Mouse (Mus musculus): ENCODE measurements around the gene Rag2. TPM values are rescaled to one million over a fixed set of nuclear protein-coding genes. Genes with fewer than 3 reads are reported as not detected.

The Rag2 gene
- total RNA-seq, 2 experiments from 2014 or later, result not detected

DNA sequence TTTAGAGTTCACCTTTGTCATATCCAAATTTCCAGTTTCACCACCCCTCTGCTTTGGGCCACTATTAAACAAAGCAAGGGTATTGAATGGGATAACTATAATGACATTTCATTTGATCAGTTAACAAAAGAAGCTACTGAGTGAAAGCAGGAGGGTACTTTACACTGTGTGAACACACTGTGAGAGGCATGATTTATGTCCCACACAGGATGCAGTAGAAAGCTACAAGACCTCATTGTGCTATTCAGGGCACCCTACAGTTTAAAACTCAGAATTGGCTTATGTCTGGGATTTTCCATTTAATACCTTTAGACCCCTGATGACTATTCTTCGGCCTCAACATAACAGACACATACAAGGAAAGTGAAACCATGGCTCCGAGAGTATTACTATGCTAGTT is 1.5 kb upstream of the Rag2 start:
- DNase-seq (ENCODE audit: low spot score in 2 of 2), result no peak

DNA sequence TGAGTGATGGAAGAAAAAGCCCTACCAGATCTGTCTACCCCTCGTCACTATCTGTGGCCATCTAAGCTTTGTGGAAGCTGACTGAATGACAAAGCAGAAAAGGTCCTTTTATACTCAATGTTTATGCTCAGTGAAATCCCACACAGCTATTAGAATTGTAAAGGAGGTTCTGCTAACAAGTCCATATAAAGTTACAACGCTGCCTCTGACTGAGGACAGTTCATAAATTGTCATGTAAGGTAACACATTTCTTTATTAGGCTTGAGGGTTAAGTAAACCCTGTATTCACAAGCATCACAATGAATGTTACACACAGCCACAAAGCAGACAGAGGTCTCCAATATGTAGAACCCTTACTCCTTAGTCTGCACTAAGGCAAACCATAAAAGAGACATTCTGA is 507 bp upstream of the Rag2 start:
- DNase-seq (ENCODE audit: low spot score in 2 of 2), result no peak

DNA sequence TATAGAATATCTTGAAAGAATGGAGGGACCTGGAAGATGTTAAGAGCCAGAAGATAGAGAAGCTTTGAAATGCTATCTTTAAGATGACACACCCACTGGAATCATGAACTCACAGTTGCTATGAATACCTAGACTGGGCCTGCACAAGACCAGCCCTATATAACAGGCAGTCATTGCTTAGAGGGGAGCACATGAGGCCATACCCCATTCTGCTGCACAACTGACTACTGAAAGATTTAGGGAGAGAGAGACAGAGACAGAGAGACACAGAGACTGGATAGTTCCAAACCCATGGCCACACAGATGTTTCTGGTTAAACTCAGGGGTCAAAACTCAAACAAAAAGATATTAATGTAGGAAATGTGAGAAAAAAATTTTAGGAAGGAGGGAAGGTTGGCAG is 2.7 kb downstream of the Rag2 start:
- DNase-seq (ENCODE audit: low spot score in 2 of 2), result no peak

DNA sequence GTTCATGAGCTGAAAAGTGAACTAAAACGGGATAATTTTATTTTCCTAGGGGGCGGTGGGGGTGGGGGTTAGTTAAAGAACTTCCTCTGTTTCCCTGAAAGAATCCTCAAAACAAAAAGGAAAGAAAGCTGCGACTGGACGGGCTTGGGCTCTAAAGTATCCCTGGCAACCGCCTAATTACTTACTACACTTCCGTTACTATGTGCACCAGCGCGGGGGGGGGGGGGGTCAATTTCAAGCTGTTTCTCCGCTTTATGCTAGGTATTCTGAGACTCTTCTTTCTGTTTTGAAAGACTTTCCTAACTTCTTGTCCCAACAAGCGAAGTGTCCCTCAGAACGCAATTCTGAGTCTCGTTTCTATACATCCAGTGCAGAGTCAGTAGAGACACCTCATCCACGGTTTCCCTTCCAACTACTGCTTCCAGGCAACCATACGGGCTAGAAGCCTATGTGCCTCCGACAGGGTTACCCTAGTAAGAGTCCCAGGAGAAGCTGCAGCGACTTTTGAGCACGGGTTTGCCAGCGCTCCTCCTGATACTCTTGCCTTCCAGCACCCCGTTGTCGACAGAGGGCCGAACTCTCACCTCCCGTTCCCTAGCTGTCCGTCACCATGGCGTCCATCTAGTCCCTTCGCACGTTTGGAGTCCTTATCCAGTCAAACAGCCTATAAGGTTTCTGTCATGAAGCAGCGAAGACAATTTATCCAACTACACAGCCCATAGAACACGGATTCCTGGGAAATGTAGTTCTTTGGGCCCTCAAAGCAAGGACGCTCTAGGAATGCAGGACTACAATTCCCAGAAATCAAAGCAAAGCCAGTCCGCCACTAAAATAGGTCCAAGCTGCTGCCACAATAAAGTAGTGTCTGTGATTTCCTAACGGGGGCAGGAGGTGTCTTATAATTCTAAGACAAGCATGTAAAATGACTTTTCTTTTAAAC is 4.0 kb downstream of the Rag2 start:
- DNase-seq (ENCODE audit: low spot score in 2 of 2), result peak; percentile 86 to 97

DNA sequence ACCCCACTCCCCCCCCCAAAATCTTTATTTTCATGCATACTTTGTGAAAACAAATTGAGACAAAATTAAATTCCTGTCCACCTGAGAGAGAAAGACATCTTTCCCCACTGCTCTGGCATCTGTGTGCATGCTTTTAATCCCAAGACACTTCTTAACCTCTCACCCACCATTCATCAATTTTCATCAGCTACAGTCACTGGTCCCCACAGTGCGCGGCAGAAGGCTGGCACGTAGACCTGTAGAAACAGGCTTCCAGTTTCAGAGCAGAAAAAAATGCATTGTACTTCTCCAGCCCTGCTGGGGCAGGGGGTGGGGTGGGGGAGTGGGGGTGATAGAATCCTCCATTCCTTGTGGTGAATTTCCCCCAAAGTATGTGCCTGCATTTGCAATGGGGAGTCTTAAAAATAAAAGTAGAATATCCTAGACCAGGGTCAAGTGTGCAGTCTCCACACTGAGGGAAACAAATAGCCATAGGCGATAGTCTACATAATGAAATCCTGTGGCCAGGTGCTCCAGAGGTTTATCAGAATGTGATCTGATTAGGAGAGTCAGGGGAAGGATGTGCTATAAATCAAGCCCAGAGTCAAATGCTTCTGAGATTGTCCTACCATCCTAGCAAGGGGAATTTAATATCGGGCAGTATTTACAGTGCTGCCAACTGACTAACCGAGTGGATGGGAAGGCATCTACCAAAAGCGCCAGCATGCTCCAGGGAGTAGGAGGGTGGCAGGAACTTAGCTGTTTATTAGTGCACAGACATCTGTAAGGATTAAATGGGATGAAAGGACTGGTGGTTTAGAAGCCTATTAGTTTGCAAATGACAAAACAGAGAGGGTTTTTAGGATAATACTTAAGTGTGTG is 14.7 kb downstream of the Rag2 start:
- peak in 1 of 2 experiments; percentile 19 for DNase-seq (ENCODE audit: low spot score in 2 of 2)

DNA sequence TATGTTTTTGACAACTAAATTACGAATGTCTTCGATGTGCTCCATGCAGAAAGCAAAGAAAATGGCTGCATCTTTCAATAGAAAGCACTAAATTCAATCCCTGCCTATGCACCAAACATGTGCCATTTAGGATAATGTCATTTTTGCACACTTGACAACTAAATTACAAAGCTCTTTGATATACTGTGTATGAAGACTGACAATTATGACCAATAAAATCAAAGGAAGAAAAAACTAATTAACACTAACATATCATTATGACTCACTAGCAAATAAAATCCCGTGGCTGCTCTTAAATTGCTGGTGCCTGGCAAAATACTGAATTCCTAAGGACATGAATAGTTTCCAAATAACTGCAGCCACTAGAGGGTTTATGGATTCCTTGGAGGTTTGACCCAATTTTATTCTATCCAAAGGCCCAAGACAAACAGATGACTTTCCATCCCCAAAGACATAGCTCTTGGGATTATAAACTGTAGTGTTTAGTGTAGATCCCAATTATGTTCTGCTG is 15.4 kb downstream of the Rag2 start:
- DNase-seq (ENCODE audit: low spot score in 2 of 2), result no peak

DNA sequence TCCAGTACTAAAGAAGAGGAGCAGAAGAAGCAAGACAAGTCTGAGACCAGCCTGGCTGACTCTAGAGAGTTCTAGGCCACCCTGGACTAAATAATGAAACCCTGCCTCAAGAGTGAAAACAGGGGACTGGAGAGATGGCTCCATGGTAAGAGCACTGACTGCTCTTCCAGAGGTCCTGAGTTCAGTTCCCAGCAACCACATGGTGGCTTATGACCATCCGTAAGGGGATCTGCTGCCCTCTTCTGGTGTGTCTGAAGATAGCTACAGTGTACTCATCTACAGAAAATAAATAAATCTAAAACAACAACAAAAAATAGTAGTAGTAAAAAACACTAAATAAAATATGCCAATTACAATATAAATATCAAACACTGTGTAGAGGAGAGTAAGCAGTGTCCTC is 21.3 kb downstream of the Rag2 start:
- no peak for DNase-seq (ENCODE audit: low spot score in 2 of 2)

DNA sequence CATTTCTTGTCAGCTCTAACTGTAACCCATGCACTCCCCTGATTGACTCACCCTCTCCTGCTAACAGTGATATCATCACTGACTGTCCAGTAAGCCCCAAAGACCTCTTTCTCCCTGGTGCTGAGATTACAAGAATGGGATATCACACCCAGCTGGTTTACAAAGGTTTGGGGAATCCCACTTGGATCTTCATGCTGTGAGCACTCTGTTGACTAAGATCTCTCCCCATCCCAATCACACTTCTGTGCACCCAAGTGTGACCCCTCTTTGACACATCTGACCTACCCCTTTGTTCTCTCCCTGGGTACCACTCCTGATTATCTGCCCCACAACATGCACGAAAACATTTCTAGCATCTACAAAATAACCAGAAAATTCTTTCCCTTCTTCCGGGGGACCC is 23.8 kb downstream of the Rag2 start:
- DNase-seq (ENCODE audit: low spot score in 2 of 2), result no peak

DNA sequence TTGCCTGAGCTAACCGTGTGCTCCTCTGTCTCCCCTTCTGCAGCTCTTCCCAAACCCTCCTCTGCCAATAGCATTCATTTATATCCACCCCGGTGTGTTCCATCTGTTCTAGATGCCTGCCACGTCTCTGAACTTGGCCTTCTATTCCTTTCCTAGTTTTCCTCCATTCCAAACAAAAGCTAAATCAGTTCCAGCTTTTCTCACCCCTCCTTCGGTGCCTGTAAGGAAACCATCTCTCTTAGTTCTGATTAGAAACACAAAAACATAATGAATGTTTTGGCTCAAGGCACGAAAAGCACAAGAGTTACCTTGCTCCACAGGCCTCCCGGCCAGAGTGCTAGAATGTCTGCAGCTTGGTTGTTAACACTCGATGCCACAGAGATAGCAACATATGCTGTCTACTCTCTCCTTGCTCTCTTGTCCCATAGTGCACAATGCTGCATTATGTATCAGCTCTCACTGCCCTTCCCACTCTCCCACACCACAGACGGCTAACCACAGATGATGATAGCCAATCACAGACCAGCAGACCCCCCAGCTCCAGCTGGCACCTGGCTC is 24.7 kb downstream of the Rag2 start, which contains the start of the genes Rag1 and B230118H07Rik:
TSS of gene Rag1 (minus strand) at position 388 of the 558 bp plus-strand sequence.
TSS of gene B230118H07Rik (minus strand) at position 419 of the 558 bp plus-strand sequence.
- peak in 1 of 2 experiments; percentile 17 for DNase-seq (ENCODE audit: low spot score in 2 of 2)

DNA sequence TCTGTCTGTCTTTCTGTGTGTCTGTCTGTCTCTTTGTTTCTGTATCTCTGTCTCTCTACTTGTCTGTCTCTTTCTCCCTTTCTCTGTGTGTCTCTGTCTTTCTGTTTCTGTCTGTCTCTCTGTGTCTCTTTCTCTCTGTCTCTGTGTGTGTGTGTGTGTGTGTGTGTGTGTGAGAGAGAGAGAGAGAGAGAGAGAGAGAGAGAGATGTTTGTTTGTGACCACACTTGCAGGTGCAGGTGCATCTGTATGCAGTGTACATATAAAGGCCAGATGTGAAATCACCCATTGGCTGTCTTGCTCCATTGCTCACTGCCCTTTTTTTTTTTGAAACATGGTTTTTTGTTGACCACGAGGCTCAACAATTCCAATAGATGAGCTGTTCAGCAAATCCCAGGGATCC is 25.9 kb downstream of the Rag2 start:
- no peak for DNase-seq (ENCODE audit: low spot score in 2 of 2)

DNA sequence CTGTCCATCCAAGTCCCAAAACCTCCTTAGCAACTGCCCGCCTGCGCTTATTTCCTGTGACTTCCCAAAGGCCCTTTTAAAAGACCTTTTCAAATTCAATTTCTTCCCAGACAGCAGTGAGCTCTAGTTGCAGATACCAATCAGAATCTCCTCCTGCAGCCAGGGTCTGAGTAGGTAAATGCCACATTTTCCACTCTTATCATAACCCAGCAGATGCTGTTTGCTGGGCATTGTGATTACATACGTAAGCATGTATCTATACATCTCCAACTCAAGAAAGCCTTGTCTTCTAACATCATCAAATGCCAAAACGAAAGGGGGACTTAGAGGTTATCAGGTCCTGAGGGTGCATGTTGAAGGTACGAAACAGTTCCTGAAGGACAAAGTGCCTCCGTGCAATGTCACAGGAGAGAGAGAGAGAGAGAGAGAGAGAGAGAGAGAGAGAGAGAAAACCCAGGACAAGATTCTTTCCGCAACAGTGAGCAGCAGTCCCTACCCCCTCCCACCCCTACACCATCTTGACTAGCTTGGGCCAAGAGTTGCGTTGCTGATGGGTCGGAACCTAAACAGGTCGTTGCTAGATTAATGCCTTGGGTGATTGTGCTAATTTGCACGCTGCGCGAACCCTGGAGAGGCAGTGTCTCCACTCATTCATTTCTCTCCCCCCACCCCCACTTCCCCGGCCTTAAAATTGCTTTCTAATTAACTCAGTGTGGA is 27.8 kb downstream of the Rag2 start:
- peak in 1 of 2 experiments; percentile 6 for DNase-seq (ENCODE audit: low spot score in 2 of 2)

DNA sequence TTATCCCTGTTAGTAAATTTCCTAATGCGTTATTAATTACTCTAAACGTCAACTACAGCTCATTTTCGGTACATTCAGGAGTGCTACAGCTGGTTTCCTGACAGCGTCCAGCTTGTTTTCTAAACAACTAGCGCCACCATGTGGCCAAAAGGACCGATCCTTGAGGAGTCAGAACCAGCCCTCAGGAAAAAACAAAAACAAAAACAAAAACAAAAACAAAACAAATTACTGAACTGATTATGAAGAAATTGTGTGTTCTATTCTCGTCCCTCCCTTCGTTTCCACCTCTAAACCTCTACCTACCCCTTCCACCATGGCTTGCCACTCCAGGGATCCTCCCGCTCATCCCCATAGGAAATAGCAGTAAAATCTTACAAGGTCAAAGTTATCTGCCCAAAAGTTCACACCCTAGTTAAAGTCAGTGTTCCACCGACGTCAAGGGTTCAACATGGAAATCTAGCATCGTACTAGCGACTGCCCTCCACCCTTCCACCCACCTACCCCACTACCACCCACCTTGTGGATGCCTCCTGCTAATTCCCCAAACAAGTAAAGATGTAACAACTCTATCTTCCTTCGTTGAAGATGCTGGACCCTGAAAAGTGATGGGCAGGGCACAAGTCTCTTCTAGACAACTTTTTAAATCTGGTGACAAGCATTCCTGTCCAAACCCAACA is 28.5 kb downstream of the Rag2 start:
- peak; percentile 56 to 89 for DNase-seq (ENCODE audit: low spot score in 2 of 2)

DNA sequence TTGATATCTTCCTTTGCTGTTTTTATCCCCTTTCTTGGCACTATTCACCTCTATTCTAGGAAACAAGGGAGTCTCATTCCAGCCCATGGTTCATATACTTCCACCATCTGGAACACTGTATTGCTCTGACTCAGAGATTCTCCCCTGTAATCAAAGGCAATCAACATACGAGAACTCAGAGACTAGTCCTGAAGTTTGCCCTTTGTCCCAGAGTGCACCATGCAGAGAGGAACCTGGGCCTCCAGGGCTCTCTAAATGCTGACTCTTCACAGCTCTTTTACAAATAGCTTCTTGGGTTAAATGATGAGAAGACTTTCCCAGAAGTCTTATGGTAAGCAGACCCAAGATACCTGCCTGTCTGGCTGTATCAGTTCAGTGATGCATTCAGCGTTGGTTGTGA is 36.0 kb downstream of the Rag2 start:
- DNase-seq (ENCODE audit: low spot score in 2 of 2), result no peak

DNA sequence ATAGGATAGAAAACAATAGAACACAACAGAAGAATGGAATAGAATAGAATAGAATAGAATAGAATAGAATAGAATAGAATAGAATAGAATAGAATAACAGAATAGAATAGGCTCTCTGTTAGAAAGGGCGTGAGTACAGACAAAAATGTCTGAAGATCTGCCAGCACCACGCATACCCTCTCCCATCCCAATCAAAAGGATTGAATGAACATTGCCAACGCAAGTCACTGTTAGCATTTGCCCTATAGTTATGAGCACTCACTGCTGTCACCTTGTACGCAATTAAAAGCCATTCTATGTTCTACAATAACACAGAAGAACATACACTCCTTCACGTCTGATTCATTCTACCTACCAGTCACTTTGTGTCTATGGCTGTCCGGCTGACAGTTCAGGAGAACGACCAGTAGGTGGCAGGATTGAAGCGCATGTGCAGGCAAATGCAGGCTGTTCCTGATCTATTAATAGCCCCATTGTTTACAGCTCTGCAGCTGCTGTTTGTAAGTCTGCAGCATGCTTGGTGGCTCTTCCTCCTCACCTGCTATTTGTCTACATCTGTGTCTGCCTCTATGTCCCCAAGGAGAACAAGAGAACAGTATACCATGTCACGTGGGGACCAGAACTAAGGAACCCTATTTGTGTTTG is 40.7 kb downstream of the Rag2 start:
- peak; percentile 71 to 93 for DNase-seq (ENCODE audit: low spot score in 2 of 2)

DNA sequence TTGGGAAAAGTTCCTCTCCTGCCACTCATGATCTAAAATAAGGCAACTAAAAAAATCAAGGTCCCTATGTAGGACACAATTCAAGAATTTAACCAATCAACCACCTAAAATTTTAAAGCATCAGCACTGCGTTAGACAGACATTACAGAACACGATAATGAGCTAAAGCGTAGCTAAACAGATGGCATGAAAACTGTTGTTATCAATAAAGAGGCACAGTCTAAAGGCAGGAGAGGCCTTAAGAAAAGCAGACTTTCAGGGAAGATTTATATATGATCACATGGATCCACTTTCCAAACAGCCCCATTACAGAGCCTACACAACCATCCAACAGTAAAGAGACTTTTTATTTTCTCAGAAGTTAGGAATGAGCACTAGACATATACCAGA is 41.2 kb downstream of the Rag2 start:
- DNase-seq (ENCODE audit: low spot score in 2 of 2), result no peak

DNA sequence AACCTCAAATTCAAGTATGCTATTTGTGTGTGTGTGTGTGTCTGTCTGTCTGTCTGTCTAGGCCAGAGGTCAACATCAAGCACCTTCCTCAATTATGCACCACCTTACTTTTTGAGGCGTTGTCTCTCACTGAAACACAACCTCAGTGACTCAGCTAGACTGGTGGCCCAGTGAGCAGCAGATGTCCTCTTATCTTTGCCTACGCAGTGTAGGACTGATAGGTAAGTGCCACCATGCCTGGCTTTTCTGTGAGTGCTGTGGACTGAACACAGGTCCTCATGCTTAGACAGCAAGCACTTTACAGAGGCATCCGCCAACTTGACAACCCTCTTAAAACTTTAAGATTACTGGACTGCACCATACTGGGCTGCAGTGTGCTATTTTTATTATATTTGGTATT is 44.2 kb downstream of the Rag2 start:
- no peak for DNase-seq (ENCODE audit: low spot score in 2 of 2)

DNA sequence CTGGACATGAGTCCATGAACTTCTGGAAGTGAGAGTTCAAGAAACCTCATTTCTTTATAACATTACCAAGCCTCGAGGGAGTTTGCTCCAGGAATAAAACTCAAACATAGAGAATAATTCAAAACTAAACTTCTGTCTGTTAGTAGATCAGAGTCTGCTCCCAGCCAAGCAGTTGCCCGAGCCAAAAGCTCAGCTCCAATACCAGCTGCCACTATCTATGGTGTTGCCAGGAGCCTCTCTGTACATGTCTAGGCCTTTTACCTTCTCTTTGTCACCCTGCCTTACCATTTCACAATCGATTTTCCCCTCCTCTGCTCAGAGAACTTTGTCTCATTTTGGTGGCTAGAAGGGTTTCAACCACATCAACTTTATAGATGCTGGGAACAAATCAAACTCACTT is 49.0 kb downstream of the Rag2 start:
- DNase-seq (ENCODE audit: low spot score in 2 of 2), result peak; percentile 17 to 57

DNA sequence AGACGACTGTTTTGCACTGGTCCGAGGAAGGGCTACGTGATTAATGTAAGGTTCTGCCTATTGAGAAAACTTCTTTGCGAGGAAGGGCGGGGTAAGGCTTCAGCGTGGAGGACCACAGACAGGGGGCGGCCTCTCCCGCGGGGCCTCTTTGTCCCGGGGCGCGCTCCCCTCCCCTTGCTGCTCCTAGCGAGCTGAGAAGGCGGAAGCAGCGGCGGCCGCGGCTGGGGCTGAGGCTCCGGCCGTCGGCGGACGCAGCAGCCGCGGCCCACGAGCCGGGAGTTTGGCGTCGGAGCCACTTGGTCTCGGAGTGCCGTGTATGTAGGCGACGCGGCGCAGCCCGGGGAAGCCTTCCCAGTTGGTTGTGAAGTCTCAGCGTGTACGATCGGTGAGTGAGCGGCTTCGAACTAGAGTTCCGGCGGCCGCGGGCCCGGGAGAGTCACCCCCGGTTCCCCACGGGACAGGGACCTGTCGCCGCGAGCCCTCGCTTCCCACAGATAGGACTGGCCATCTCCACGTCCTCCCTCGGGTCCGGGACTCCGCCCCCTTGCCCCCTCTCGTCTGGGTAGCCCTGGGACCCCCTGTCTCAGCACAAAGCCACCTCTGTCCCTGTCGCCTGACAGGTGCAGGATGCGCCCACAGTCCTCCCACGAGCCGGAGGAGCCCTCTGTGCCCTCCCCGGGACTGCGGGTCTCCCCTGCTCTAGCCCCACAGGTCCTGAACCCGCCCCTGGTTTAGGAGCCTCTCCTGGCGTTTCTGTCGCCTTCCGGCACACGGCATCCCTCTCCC is 53.9 kb downstream of the Rag2 start, which contains the start of gene Traf6:
TSS of gene Traf6 (plus strand) at position 194 of the 786 bp plus-strand sequence.
- peak; percentile 81 to 89 for DNase-seq (ENCODE audit: low spot score in 2 of 2)
